Mouse (Mus musculus): ENCODE measurements around the gene Acot3.

GRCm38 (mm10) chr12:84030659-84031332, 21.1 kb upstream of the Acot3 start:
- TF ChIP-seq POLR2A (IDR thresholded peaks at IDR 0.05; ENCODE audit: borderline replicate concordance, extremely low read depth, low read depth, low read length), result no peak
- peak; percentile 91 for TF ChIP-seq CTCF (IDR thresholded peaks at IDR 0.05; ENCODE audit: insufficient read depth, low read length)
